Mouse (Mus musculus): ENCODE measurements around the gene Defb23.
A peak's percentile ranks its signal among the peaks of the same experiment; 100 is the strongest.

Defb23 gene

DNA sequence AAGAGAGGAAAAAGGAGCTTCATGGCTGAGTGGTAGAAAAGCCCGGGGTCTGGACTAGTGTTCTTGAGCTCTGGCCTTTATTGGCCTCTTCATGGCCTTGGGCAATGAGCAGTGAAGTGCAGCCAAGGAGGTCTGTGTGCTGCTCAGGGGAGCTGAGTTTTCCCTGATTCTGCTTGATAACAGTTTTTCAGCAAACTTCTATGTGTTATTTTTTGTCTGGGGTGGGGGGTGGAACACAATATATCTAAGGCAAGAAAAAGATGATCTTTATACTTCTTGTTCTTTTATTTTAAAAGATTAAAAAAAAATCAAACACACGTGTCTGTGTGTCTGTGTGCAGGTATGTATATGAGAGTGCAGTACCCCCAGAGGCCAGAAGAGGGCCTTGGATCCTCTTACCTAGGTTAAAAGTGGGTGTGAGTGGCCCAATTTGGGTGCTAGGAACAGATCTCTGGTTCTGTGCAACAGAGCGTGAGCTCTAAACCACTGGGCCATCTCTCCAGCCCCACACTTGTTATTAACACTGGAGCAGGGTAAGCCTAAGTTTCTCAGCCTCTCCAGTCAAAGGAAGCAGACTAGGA, at the start of gene Defb23:
Gene Defb23, minus strand, starts transcription at position 51 of the 581 bp plus-strand sequence.
- no peak for DNase-seq (ENCODE audit: low spot score in 2 of 2)

DNA sequence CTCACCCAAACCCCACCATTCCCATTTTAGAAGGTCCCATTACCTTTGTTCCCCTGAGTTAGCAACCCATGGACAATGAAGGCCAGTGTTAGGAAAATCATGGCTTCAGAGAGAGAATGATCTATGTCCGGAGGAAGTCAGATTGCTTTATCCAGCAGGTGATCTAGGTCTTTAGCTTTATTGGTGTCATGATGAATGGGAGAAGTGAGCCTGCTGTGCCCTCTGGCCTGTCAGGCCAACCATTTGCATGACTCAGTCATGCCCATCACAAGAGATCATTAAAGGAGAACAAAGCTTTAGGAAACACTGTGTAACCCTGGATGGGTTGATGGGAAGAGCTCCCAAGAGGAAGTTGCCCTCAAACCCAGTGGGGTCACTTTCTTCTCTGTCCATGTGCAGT, 47.2 kb upstream of the Defb23 start, which contains the start of gene Defb26:
Gene Defb26, minus strand, starts transcription at position 101 of the 400 bp plus-strand sequence.
- no peak for DNase-seq (ENCODE audit: low spot score in 2 of 2)

DNA sequence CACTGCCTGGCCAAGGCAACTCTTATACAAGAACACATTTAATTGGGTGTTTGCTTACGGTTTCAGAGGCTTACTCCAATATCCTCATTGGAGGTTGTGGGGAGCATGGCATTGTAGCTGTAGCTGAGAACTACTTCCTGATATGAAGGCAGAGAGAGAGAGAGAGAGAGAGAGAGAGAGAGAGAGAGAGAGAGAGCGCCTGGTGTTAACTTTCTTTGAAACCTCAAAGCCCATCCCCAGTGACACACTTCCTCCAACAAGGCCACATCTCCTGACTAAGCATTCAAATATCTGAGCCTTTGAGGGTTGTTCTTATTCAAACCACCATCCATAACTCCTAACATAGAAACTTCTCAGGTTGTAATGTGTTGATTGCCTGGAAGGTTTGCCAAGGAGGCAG, 39.5 kb upstream of the Defb23 start:
- DNase-seq (ENCODE audit: low spot score in 2 of 2), result no peak

DNA sequence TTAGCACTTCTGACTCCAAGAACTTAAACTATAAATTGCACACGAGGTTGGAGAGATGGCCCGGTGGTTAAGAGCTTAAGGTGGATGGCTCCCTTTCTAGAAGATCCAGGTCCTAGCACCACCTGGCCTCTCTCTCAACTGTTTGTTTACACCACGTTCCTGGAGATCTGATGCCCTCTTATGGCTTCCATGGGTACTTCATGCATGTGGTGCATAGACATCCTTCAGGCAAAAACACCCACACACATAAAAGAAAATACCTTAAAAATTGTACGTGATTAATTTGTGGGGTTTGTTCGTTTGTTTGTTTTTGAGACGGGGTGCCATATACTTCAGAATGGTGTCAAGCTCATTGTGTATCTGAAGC, 36.4 kb upstream of the Defb23 start:
- no peak for DNase-seq (ENCODE audit: low spot score in 2 of 2)

DNA sequence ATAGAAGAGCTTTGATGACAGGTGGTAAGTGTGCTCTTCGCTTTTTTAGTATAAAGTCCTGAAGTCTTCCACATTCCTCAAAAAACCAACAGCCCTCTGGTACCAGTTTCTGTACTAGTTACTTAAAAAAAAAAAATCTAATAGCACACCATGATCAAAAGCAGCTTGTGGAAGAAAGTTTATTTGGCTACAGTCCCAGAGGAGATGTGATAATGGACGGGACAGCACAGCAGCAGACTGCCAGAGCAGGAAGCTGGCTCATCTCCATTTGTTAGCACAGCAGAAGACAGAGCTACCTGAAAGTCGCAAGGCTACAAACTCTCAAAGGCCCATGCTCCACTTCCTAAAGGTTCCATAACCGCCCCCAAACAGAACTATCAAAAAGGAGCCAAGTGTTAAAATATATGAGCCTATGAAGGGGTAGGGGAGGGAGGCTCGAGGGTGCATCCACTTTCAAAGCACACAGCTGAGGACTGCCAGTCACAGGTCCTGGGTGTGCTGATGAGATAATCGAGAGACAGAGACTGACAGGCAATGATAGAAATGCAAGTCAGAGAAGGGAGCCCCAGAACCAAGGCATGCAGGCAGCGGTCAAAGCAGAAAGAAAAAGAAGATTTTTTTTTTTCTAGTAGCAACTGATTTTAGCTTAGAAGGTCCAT, 35.9 kb upstream of the Defb23 start:
- DNase-seq (ENCODE audit: low spot score in 2 of 2), result no peak

DNA sequence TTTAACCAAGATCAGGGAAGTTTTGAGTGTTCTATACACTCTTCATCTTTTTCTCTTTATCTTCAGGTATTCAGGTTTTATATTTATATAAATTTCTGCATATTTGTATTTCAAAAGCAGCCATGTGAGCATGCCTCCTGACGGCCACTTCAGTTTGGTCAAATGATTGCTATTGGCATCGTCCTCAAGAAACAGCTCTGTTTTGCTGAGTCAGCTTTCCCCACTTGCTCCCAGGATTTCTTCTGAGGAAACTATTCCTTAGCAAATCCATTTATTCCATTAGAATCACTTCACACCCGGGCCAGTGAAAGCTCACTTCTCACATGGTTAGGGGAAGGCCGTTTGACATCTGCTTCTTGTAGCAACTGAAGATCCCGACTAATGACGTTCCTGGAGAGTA, 33.6 kb upstream of the Defb23 start:
- no peak for DNase-seq (ENCODE audit: low spot score in 2 of 2)

DNA sequence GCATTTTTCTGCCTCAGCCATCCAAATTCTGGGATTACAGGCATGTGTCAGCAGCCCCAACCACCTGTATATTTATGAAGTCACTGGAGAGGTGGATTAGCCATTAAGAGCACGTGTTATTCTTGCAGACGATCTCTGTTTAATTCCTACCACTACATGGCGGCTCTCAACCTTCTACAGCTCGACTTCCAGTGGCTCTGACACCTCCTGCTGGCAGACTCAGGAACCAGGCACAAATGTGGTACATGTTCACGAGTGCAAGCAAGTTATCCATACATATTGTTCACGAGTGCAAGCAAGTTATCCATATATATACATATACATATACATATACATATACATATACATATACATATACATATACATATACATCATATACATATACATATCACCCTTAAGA, 28.7 kb upstream of the Defb23 start:
- DNase-seq (ENCODE audit: low spot score in 2 of 2), result no peak

DNA sequence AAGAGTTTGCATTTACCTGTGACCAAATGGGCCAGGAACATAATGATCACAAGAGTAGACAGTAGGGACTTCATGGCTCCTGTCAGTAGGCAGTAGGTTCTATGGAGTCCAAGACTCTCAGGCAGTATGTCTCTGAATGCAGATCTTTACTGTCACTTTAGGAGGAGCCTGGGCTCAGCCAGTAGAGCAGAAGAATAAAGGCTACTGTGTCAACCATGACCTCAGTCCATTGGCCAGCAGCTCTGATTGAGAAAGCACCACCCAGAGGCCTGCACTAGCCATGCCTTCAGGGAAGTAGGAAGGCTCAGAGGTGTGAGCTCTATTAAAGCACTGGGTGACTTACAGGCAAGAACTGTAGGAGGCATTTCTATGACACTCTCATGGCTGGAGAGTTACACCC, 25.6 kb upstream of the Defb23 start, which contains the start of gene Defb22:
Gene Defb22, minus strand, starts transcription at position 101 of the 400 bp plus-strand sequence.
- DNase-seq (ENCODE audit: low spot score in 2 of 2), result no peak

DNA sequence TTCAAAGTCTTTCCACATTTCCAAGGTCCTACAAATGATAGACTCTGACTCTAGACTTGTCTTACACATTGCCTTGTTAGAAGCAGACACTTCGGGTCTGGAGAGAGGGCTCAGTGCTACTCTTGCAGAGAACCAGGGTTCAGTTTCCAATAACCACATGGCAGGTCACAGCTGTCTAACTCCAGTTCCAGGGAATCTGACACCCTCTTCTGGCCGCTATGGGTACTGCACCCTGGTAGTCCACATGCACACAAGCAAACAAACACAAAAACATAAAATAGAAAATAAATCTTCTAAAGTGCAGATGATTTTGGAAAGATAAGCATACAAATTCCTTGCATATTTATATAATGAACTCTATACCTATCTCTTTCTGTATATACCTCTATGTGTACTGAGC, 22.6 kb upstream of the Defb23 start:
- no peak for DNase-seq (ENCODE audit: low spot score in 2 of 2)

DNA sequence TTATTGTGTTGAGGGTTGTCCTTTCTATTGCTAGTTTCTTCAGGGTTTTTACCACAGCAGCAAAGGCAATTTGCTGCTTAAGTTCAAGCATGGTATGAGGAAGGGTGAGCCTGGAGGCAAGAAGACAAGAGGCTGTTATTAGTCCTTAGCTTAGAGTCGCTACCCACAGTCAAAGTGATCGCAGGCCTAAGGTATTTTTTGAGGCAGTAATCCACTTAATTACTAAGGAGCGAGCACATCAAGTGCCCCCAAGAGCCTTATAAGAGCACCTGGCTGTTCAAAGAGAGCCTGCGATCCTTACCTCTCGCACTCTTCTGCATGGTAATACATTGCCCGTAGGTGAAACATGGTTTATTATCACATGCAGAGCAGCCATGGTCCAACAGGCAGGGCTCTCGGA, 17.3 kb upstream of the Defb23 start:
- no peak for DNase-seq (ENCODE audit: low spot score in 2 of 2)

DNA sequence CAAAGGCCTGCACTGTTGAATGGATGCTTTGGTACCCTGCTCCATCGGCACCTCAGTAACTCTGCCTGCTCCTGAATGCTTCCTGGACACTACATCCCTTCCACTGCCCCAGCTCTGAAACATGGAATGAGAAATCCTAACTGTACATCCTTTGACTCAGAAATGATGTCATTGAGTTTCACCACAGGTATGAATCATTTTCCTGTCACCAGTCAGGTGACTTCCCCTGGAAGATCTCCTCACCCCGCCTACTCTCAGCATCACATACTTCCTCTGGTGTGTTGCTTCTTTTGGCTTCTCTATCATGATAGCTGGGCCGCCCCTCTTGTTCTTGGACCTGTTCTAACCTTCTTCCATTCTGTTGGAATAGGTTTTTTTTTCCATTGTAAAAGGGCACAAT, 16.5 kb upstream of the Defb23 start:
- no peak for DNase-seq (ENCODE audit: low spot score in 2 of 2)

DNA sequence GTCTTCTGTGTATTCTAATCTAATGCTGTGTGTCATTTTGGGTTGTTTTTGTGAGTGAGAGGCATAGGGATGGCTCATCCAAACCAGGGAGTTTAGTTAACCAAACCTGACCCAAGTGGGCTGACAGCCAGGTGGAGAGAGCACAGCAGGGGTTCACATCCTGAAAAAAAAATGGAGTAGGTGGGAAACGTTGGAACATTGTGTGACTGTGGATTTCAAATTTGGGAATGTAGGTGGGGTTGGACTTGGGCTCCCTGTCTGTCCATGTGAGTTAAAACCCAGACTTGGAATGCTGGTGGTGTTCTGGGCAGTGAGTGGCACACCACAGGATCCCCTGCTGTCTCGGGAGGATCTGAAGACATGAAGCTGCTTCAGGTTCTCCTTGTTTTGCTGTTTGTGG, 12.3 kb upstream of the Defb23 start, which contains the start of gene Defb20:
Gene Defb20, plus strand, starts transcription at position 301 of the 400 bp plus-strand sequence.
- no peak for DNase-seq (ENCODE audit: low spot score in 2 of 2)

DNA sequence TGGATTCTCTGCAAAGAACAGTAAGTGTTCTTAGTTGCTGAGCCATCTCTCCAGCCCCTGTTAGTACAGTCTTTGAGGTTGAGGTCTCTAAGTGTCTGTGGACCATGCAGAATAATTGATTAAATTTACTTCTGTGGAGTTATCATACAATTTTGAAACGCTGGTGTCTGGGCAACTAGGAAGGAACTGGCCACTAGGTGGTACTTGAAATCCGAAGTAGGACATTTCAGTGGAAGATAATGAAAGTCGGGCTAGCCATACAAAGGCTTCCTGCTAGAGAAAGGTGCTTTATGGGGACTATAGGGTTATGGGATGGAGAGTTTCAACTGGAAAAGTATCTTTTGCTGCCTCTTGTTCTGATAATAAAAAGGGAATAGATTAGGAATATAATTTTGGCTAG, 8.0 kb upstream of the Defb23 start:
- DNase-seq (ENCODE audit: low spot score in 2 of 2), result no peak

DNA sequence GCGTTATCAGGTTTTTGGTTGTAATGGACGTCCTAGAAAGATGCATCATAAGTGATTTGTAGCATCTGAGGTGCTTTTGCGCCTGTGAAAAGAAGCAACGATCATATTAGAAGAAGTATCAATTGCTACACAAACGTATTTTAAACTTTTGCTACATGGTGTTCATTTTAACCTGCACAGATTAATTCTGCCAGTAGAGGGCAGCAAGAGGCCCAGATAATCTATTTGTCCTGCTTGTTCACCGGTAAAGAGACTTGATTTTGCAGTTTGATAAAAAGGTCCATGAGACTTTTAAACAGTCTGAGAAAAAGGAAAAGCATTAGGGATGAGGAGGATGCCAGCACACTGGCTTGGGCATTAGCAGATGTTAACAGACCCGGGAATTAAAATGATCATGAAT, 6.6 kb upstream of the Defb23 start:
- peak; percentile 16 to 31 for DNase-seq (ENCODE audit: low spot score in 2 of 2)

DNA sequence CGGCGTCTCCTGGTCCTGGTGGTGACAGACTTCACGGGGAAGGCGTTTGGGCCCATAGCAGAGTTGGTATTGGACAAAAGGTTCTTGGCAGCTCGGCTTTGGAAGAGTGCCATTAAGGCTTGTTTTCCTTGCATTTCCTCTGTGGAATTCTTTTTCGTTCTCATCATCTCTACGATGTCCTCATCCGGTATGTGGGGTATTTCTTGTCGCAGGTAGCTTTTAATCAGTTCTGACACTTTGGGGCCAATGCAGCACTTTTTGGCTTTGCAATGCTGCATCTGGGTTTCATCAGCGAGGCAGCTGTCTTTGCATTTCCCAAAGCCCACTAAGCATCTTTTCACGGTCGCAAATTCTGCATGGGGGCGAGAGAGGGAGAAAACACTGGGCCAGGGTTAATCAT, 5.2 kb downstream of the Defb23 start:
- DNase-seq (ENCODE audit: low spot score in 2 of 2), result no peak

DNA sequence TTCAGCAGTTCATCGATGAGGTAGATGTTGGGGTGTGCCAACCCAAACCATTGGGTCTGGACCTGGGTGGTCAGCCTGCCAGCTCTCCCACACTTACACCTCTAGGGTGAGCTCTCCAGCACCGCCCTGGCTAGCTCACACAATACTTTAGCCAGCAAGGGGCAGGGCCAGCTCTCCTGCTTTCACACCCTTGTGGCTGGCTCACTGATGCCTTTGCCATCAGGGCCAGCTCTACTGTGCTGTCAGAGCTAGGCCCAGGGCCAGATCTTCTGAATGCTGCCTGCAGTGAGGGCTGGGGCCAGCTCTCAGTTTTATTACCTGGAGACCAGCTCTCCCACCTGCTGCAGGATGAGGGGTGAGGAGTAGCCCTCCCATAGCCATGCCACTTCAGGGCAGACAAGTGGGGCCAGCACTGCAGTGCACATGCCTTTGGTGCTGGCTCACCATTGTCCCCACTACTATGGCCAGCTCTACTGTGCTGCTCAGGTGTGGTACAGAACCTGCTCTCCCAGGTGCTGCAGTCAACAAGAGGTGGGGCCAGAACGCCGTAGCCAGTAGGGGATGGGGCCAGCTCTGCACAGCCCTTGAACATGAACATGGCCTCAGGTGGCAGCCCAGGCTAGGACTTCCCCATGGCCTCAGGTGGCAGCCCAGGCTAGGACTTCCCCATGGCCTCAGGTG, 12.2 kb downstream of the Defb23 start:
- no peak for DNase-seq (ENCODE audit: low spot score in 2 of 2)

DNA sequence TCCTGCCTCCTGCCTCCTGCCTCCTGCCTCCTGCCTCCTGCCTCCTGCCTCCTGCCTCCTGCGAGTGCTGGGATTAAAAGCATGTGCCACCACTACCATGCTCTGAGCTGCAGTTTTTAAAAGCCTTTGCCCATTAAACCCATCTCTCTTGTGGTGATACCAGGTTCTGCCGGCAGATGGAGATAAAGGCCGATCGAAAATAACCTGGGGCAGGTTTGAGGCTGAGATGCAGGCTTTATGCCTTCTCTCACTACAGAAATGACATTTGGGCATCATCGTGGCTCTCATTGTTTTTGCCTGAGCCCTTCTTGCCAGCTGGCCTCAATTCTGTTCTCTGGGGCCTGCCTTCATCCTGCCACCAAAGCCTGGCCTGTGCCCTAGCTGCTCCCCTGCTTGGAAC, 14.2 kb downstream of the Defb23 start:
- peak in 1 of 2 experiments; percentile 20 for DNase-seq (ENCODE audit: low spot score in 2 of 2)

DNA sequence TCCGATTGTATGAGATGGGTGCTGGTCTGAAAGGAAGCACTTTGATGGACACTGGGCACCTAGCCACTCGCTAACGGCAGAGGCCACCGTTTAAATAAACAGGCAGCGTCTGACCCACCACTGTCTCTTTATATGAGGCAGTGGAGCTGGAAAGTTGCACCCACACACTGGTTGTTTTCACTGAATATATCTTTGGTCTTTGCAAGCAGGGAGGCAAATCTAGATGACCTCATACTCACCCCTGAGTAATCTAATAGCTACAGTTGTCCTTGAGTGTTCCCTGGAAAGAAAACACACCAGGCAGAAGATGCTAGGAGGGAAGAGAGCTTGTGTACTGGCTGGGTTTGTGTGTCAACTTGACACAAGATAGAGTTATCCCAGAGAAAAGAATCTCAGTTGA, 17.0 kb downstream of the Defb23 start:
- DNase-seq (ENCODE audit: low spot score in 2 of 2), result no peak

DNA sequence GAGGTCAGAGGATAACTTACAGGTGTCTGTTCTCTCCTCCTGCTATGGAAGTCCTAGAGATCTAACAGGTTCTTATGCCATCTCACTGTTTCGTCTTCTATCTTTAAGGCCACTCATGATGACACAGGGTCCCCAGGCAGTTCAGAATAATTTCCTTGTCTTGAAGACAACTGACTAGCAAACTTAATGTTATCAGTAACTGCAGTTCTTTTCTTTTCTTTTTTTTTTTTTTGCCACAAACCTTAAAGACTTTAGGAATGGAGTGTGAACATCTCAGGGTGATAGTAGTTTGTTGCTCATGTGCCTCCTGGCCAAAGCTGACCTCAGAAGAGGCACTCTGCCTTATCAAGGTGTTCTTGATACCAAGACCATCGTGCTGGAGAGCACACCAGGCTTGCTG, 17.8 kb downstream of the Defb23 start:
- no peak for DNase-seq (ENCODE audit: low spot score in 2 of 2)

DNA sequence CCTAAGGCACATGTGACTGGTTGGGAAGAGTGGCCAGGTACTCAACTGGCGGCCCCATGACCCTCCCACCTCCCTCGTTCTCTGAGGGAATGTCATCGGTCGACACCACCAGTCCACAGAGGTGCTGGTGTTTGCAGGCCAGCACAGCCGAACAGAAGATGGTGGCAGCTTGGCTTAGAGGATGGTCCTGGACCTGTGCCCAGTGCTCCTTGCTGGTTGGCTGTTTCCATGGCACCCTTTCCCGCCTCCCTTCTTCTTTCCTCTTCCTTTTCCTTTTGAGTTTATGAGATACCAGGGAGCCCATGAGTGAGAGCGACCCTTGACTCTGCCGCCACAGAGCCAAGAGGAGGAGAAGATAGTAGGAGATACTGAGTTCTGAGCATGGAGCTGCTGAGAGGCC, 21.1 kb downstream of the Defb23 start:
- DNase-seq (ENCODE audit: low spot score in 2 of 2), result no peak

DNA sequence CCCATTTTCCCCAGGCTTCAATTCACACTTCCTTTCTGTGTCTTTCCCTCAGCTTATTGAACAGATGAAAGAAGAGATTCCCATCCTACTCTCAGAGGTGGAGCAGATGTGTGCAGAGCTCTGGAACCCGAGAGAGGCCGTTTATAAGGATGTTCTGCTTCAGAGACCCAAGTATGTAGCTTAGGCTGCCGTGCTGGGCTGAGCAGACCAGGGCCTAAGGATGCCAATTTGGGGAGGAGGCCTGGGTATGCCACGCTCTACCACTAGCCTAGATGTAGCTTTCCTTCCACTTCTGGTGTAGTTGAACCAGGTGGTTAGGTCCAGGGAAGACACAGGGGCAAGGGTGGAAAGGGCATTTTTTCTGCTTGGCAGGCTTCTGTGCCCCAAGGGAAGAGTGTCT, 22.1 kb downstream of the Defb23 start:
- DNase-seq (ENCODE audit: low spot score in 2 of 2), result no peak

DNA sequence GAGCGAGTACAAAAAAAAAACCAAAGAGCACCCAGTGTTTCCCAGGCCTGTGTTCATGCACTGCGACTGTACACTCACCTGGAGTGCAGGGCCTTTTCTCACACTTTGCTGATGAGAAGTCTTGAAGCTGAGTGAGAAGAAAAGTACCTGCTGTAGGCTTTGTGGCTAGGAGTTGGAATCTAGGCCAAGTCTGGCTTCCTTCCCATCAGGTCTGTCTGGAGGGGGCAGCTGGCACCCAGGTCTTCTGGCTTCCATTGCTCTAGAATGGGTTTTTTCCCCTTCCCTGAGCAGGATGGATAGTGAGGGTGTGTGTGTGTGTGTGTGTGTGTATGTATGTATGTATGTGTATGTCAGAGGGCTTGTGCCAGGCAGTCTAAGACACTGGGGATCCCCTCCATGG, 24.6 kb downstream of the Defb23 start:
- DNase-seq (ENCODE audit: low spot score in 2 of 2), result no peak

DNA sequence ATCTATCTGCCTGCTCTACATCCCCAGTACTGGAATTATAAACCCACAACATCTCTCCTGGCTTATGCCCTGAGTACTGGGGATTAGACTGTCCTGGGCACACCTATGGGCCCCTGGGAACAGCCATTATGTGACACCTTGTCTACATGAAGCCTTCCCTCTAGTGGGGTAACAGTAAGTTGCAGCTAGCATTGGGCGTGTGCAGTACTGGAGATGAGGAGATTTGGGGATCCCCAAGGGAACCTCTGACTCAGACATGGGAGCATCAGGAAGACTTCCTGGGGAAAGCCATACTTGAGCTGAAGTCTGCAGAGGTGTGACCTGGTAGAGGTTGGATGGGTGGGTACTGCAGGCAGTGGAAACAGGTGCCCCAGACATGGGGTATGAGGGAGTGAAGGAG, 25.5 kb downstream of the Defb23 start:
- no peak for DNase-seq (ENCODE audit: low spot score in 2 of 2)

All from natural killer cell, adult 2 months (primary cell).